Mouse (Mus musculus) thymus, adult 2 months (tissue): ENCODE data around the gene Olfr745.

ENCODE experiments used
- CTCF ChIP-seq: fragments of 200-500 bp; IDR thresholded peaks from 2 replicates; pipeline ENCODE4 v1.5.1; 2012; ENCODE audit warnings: mild to moderate bottlenecking, control low read depth, low read length, moderate library complexity, borderline replicate concordance; ENCODE audit not compliant: control insufficient read depth, poor library complexity, insufficient read depth; ENCODE audit errors: extremely low read depth
- POLR2A ChIP-seq: fragments of 200-500 bp; IDR thresholded peaks from 2 replicates; pipeline ENCODE4 v1.6.1; 2012; ENCODE audit warnings: mild to moderate bottlenecking, low read length, control low read depth, moderate library complexity; ENCODE audit not compliant: control insufficient read depth, poor library complexity, insufficient read depth; ENCODE audit errors: extremely low read depth

- TF ChIP-seq POLR2A, result no peak
- TF ChIP-seq CTCF, result no peak
These were observed 53.9 kb downstream of the Olfr745 start, which contains the start of gene Olfr747 for GRCm38 (mm10) chr14:50693106-50693505.
